Mouse (Mus musculus): ENCODE measurements around the gene Cnr2. TPM values are rescaled to one million over a fixed set of nuclear protein-coding genes. Genes with fewer than 3 reads are reported as not detected.

Cnr2 gene
- polyA plus RNA-seq (2012; ENCODE audit: insufficient read depth, insufficient read length, low replicate concordance, missing spikeins): not detected in 2 replicates

- WGBS: 69% methylated on average over 8 of the region's 8 CpGs
- no peak for TF ChIP-seq CTCF (IDR thresholded peaks at IDR 0.05; ENCODE audit: insufficient read depth, low read depth, low read length)
- TF ChIP-seq POLR2A (IDR thresholded peaks at IDR 0.05; ENCODE audit: insufficient read depth, low read depth, low read length): no peak
- Histone ChIP-seq H3K4me3 (ENCODE audit: insufficient read depth, low read depth, low read length) (no peak within 1 kb of the TSS), H3K4me1 (ENCODE audit: control insufficient read depth, insufficient read depth, low read length) (no peaks in the 10 kb centered on the region), H3K27ac (ENCODE audit: insufficient read depth, low read depth, low read length) (no peak within 1 kb of the TSS)
Observed at GRCm38 (mm10) chr4:135895071-135895571, at the start of gene Cnr2. Gene Cnr2, plus strand, starts transcription at chr4:135895394.

GRCm38 (mm10) chr4:135847581-135847980 lies 47.6 kb upstream of the Cnr2 start:
- peaks cover 9% of the 10 kb centered on the region for H3K4me1 ChIP-seq (ENCODE audit: control insufficient read depth, insufficient read depth, low read length)
- WGBS: 66% methylated on average over 5 of the region's 5 CpGs
- TF ChIP-seq CTCF (IDR thresholded peaks at IDR 0.05; ENCODE audit: insufficient read depth, low read depth, low read length) (no peak), POLR2A (IDR thresholded peaks at IDR 0.05; ENCODE audit: insufficient read depth, low read depth, low read length) (no peak)
- H3K4me3 ChIP-seq (ENCODE audit: insufficient read depth, low read depth, low read length): no peak overlapping the region
- no peak overlapping the region for H3K27ac ChIP-seq (ENCODE audit: insufficient read depth, low read depth, low read length)

GRCm38 (mm10) chr4:135850411-135851095 lies 44.6 kb upstream of the Cnr2 start:
- TF ChIP-seq CTCF (IDR thresholded peaks at IDR 0.05; ENCODE audit: insufficient read depth, low read depth, low read length) (no peak), POLR2A (IDR thresholded peaks at IDR 0.05; ENCODE audit: insufficient read depth, low read depth, low read length) (no peak)
- Histone ChIP-seq H3K4me1 (ENCODE audit: control insufficient read depth, insufficient read depth, low read length) (peaks cover 17% of the 10 kb centered on the region), H3K27ac (ENCODE audit: insufficient read depth, low read depth, low read length) (no peak overlapping the region), H3K4me3 (ENCODE audit: insufficient read depth, low read depth, low read length) (no peak overlapping the region)
- 23% methylated on average over 13 of the region's 13 CpGs for WGBS

GRCm38 (mm10) chr4:135851942-135852341 lies 43.3 kb upstream of the Cnr2 start:
- 86% methylated on average over 9 of the region's 9 CpGs for WGBS
- TF ChIP-seq POLR2A (IDR thresholded peaks at IDR 0.05; ENCODE audit: insufficient read depth, low read depth, low read length) (no peak), CTCF (IDR thresholded peaks at IDR 0.05; ENCODE audit: insufficient read depth, low read depth, low read length) (no peak)
- peaks cover 17% of the 10 kb centered on the region for H3K4me1 ChIP-seq (ENCODE audit: control insufficient read depth, insufficient read depth, low read length)
- no peak overlapping the region for H3K4me3 ChIP-seq (ENCODE audit: insufficient read depth, low read depth, low read length)
- no peak overlapping the region for H3K27ac ChIP-seq (ENCODE audit: insufficient read depth, low read depth, low read length)

- TF ChIP-seq POLR2A (IDR thresholded peaks at IDR 0.05; ENCODE audit: insufficient read depth, low read depth, low read length) (no peak), CTCF (IDR thresholded peaks at IDR 0.05; ENCODE audit: insufficient read depth, low read depth, low read length) (no peak)
- Histone ChIP-seq H3K27ac (ENCODE audit: insufficient read depth, low read depth, low read length) (no peak overlapping the region), H3K4me1 (ENCODE audit: control insufficient read depth, insufficient read depth, low read length) (peaks cover 14% of the 10 kb centered on the region), H3K4me3 (ENCODE audit: insufficient read depth, low read depth, low read length) (no peak overlapping the region)
- 86% methylated on average over 14 of the region's 14 CpGs for WGBS
Observed at GRCm38 (mm10) chr4:135853987-135854546, 41.1 kb upstream of the Cnr2 start.

- no peak for TF ChIP-seq POLR2A (IDR thresholded peaks at IDR 0.05; ENCODE audit: insufficient read depth, low read depth, low read length)
- TF ChIP-seq CTCF (IDR thresholded peaks at IDR 0.05; ENCODE audit: insufficient read depth, low read depth, low read length): no peak
- peaks cover 14% of the 10 kb centered on the region for H3K4me1 ChIP-seq (ENCODE audit: control insufficient read depth, insufficient read depth, low read length)
- peak overlapping the region; percentile 100 for H3K27ac ChIP-seq (ENCODE audit: insufficient read depth, low read depth, low read length)
- 66% methylated on average over 11 of the region's 11 CpGs for WGBS
- no peak overlapping the region; the same call in 1 of the 2 replicates for H3K4me3 ChIP-seq (ENCODE audit: insufficient read depth, low read depth, low read length)
Observed at GRCm38 (mm10) chr4:135854630-135855029, 40.6 kb upstream of the Cnr2 start.

GRCm38 (mm10) chr4:135855080-135855479 lies 40.1 kb upstream of the Cnr2 start:
- peak overlapping the region; percentile 95 for H3K4me3 ChIP-seq (ENCODE audit: insufficient read depth, low read depth, low read length)

GRCm38 (mm10) chr4:135855536-135856222 lies 39.5 kb upstream of the Cnr2 start, which contains the start of gene Srsf10:
Gene Srsf10, plus strand, starts transcription at chr4:135855747.
- under 1% methylated on average over 67 of the region's 67 CpGs for WGBS
- Histone ChIP-seq H3K4me3 (ENCODE audit: insufficient read depth, low read depth, low read length) (peak within 1 kb of the TSS; percentile 95), H3K27ac (ENCODE audit: insufficient read depth, low read depth, low read length) (peak within 1 kb of the TSS; percentile 100), H3K4me1 (ENCODE audit: control insufficient read depth, insufficient read depth, low read length) (peaks cover 10% of the 10 kb centered on the region)
- TF ChIP-seq CTCF (IDR thresholded peaks at IDR 0.05; ENCODE audit: insufficient read depth, low read depth, low read length) (no peak), POLR2A (IDR thresholded peaks at IDR 0.05; ENCODE audit: insufficient read depth, low read depth, low read length) (peak; percentile 76)

More at GRCm38 (mm10) chr4:135855080-135855479, 40.1 kb upstream of the Cnr2 start:
- Histone ChIP-seq H3K27ac (ENCODE audit: insufficient read depth, low read depth, low read length) (peak overlapping the region; percentile 100), H3K4me1 (ENCODE audit: control insufficient read depth, insufficient read depth, low read length) (peaks cover 14% of the 10 kb centered on the region)
- TF ChIP-seq CTCF (IDR thresholded peaks at IDR 0.05; ENCODE audit: insufficient read depth, low read depth, low read length) (no peak), POLR2A (IDR thresholded peaks at IDR 0.05; ENCODE audit: insufficient read depth, low read depth, low read length) (no peak)
- under 1% methylated on average over 6 of the region's 6 CpGs for WGBS

All from olfactory bulb, adult 2 months (tissue).